Mouse (Mus musculus): Measurements from ENCODE around the gene Fgf10. TPM values are rescaled to one million over a fixed set of nuclear protein-coding genes. Genes with fewer than 3 reads are reported as not detected.

Gene Fgf10
- total RNA-seq, 4 experiments from 2014 or later = 10.3 to 15.9 (median 13.1) TPM

- DNase-seq (ENCODE audit: low spot score in 2 of 2) = no peak
These were observed 164.4 kb downstream of the Fgf10 start for GRCm38 (mm10) chr13:118834021-118834420.

GRCm38 (mm10) chr13:118835078-118835477 lies 165.5 kb downstream of the Fgf10 start:
- DNase-seq (ENCODE audit: low spot score in 2 of 2) = no peak

Measured in layer of hippocampus, adult 8-10 months (tissue).